Mouse (Mus musculus): ENCODE data around the gene Spocd1. TPM values are rescaled to one million over a fixed set of nuclear protein-coding genes. Genes with fewer than 3 reads are reported as not detected.

Gene Spocd1
- polyA plus RNA-seq, 1 experiment = 0.29 TPM

DNA sequence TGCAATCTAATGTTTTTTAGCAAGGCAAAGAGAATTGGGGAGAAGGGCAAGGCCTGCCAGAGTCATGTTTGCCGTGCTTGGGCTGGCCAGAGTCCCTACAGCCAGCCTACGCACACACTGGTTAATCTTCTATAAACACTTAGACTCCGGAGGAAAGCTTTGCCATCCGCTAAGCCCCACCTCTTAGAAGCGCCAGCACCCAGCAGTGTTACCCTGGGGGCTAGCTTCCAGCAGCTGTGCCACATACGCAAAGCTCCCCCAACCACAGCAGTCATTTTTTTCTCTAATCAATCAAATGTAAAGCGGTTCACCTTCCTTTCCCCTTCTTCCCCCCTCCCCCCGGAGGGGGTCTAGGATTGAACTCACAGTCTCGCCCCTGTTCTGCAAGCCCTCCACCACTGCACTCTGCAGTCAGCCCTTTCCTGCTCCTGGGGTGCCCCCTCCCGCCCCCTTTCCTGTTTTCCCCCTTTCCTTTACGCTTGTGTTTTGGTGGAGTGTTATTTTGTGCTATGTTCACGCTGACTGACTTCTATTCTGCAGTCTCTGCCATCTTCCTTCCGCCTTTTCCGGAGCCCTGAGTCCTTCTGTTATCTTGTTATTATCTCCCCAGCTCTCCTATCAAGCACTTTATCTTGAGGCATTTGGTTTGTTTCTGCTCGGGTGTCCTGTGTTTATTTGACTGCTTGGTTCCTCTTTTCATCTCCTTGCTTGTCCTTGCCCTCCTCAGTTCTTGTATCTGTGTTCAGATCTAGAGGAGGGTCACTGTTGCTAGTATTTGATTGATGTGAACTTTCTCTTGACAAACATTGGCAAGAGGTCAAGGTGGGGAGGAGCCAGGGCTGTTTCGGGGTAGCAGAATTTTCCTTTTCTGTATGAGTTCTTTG lies 15.0 kb upstream of the Spocd1 start:
- Histone ChIP-seq H3K27ac (ENCODE audit: insufficient read depth, low read length) (no peak overlapping the region), H3K4me3 (replicated peaks; ENCODE audit: insufficient read depth, low read depth, low read length) (no peak overlapping the region), H3K4me1 (ENCODE audit: control insufficient read depth, insufficient read depth, low read length) (peaks cover 3% of the 10 kb centered on the region; the same call in 1 of the 2 replicates), H3K27me3 (ENCODE audit: control insufficient read depth, insufficient read depth, low read length) (no peaks in the 10 kb centered on the region)
- TF ChIP-seq CTCF (IDR thresholded peaks at IDR 0.05; ENCODE audit: borderline replicate concordance, insufficient read depth, low read depth, low read length) = no peak
- no peak for TF ChIP-seq POLR2A (IDR thresholded peaks at IDR 0.05; ENCODE audit: borderline replicate concordance, insufficient read depth, low read length)
- no peak for DNase-seq
- WGBS = 30% methylated on average over 16 of the region's 16 CpGs

DNA sequence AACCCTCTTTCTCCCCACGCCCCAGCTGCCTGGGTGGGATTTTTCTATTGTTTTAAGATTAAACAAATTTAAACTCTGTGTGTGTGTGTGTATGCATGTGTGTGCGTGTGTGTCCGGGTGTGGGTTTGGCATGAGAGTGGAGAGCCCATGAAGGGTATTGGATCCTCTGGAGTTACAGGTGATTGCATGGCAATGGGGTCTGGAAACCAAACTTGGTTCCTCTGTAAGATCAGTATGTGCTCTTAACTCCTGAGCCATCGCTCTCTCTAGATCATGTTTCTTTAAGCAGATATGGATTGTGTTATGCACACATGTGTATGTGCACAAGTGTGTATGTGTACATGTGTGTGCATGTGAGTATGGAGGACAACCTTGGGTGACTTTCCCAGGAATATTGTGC lies 14.4 kb upstream of the Spocd1 start:
- WGBS = 60% methylated on average over 4 of the region's 4 CpGs
- Histone ChIP-seq H3K4me1 (ENCODE audit: control insufficient read depth, insufficient read depth, low read length) (peaks cover 3% of the 10 kb centered on the region; the same call in 1 of the 2 replicates), H3K27ac (ENCODE audit: insufficient read depth, low read length) (no peak overlapping the region)

DNA sequence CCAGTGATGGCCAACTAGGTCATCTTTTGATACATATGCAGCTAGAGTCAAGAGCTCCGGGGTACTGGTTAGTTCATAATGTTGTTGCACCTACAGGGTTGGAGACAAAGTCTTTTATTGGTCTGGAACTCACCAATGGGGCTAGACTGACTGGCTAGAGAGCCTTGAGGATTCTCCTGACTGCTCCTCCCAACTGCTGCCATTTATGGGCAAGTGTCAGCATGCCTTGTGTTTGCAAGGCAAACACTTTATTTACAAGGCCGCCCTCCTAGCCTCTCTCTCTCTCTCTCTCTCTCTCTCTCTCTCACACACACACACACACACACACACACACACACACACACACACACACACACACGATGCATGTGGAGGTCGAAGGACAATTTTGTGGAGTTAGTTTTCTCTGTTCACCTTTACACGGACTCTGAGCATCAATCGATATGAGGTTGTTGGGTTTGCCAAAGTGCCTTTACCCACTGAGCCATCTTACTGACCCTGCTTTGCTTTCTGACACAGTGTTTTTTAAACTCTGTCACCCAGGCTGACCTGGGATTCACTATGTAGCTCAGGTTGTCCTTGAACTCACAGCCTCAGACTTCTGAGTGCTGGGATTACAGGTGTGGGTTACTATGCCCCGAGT lies 13.6 kb upstream of the Spocd1 start:
- WGBS = 90% methylated on average over 7 of the region's 7 CpGs
- no peak for DNase-seq
- TF ChIP-seq POLR2A (IDR thresholded peaks at IDR 0.05; ENCODE audit: borderline replicate concordance, insufficient read depth, low read length) (no peak), CTCF (IDR thresholded peaks at IDR 0.05; ENCODE audit: borderline replicate concordance, insufficient read depth, low read depth, low read length) (no peak)
- Histone ChIP-seq H3K27ac (ENCODE audit: insufficient read depth, low read length) (no peak overlapping the region), H3K27me3 (ENCODE audit: control insufficient read depth, insufficient read depth, low read length) (no peaks in the 10 kb centered on the region), H3K4me3 (replicated peaks; ENCODE audit: insufficient read depth, low read depth, low read length) (no peak overlapping the region), H3K4me1 (ENCODE audit: control insufficient read depth, insufficient read depth, low read length) (peaks cover 3% of the 10 kb centered on the region; the same call in 1 of the 2 replicates)

More for the DNA sequence above, 14.4 kb upstream of the Spocd1 start:
- TF ChIP-seq CTCF (IDR thresholded peaks at IDR 0.05; ENCODE audit: borderline replicate concordance, insufficient read depth, low read depth, low read length) = no peak
- TF ChIP-seq POLR2A (IDR thresholded peaks at IDR 0.05; ENCODE audit: borderline replicate concordance, insufficient read depth, low read length) = no peak
- H3K4me3 ChIP-seq (replicated peaks; ENCODE audit: insufficient read depth, low read depth, low read length) = no peak overlapping the region
- DNase-seq = no peak
- no peaks in the 10 kb centered on the region for H3K27me3 ChIP-seq (ENCODE audit: control insufficient read depth, insufficient read depth, low read length)

DNA sequence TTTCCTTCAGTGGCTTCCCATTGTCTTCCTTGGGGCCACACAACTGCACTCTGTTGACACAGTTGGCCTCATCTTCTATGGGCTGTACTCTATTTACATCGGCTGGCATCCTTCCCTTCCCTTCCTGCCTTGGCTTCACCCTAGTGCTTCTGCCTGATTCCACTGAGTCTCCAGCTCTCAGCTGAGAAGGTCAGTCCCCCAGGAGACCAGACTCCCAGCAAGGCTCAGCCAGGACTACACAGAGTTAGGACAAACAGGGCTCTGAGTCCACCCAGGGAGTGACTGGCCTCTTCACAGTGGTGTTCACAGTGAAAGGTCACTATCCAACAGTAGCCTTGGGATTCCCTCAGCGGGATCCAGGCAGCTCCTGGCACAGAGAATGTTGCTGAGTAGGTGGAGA lies 12.9 kb upstream of the Spocd1 start:
- TF ChIP-seq POLR2A (IDR thresholded peaks at IDR 0.05; ENCODE audit: borderline replicate concordance, insufficient read depth, low read length) (no peak), CTCF (IDR thresholded peaks at IDR 0.05; ENCODE audit: borderline replicate concordance, insufficient read depth, low read depth, low read length) (no peak)
- Histone ChIP-seq H3K4me3 (replicated peaks; ENCODE audit: insufficient read depth, low read depth, low read length) (no peak overlapping the region), H3K27me3 (ENCODE audit: control insufficient read depth, insufficient read depth, low read length) (no peaks in the 10 kb centered on the region), H3K4me1 (ENCODE audit: control insufficient read depth, insufficient read depth, low read length) (peaks cover 3% of the 10 kb centered on the region; the same call in 1 of the 2 replicates), H3K27ac (ENCODE audit: insufficient read depth, low read length) (no peak overlapping the region)
- 10% methylated on average over 2 of the region's 2 CpGs for WGBS
- DNase-seq = no peak

DNA sequence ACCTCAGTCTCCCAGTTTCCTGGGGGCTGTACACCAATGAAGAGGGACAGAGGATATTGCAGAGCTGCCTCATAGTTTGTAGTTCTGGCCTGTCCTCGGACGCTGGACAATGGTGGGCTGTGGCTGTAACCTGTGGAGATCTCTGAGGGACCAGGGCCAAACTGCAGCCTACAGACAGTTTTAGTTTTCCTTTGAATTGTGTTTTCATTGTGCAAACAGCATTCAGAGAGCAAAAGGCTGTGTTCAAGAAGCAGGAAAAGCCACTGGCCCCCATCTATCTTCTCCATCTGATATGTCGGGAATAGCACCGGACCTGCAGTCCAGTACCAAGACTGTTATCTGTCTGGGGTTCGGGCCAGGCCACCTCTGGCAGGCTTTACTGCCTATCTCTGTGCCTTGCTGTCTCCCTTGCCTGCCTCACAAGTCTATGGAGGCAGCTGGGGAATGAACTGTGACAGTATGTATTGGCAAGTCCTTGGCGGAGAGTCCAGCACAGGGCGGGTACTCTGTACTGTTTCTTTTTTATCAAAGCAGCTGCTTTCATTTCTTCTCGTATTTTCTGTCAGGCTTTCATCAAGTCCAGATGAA lies 11.9 kb upstream of the Spocd1 start:
- WGBS = 65% methylated on average over 8 of the region's 8 CpGs
- no peak overlapping the region for H3K4me3 ChIP-seq (replicated peaks; ENCODE audit: insufficient read depth, low read depth, low read length)
- TF ChIP-seq POLR2A (IDR thresholded peaks at IDR 0.05; ENCODE audit: borderline replicate concordance, insufficient read depth, low read length) (no peak), CTCF (IDR thresholded peaks at IDR 0.05; ENCODE audit: borderline replicate concordance, insufficient read depth, low read depth, low read length) (no peak)
- H3K27ac ChIP-seq (ENCODE audit: insufficient read depth, low read length) = no peak overlapping the region
- DNase-seq = no peak
- H3K27me3 ChIP-seq (ENCODE audit: control insufficient read depth, insufficient read depth, low read length) = no peaks in the 10 kb centered on the region
- H3K4me1 ChIP-seq (ENCODE audit: control insufficient read depth, insufficient read depth, low read length) = peaks cover 3% of the 10 kb centered on the region; the same call in 1 of the 2 replicates

DNA sequence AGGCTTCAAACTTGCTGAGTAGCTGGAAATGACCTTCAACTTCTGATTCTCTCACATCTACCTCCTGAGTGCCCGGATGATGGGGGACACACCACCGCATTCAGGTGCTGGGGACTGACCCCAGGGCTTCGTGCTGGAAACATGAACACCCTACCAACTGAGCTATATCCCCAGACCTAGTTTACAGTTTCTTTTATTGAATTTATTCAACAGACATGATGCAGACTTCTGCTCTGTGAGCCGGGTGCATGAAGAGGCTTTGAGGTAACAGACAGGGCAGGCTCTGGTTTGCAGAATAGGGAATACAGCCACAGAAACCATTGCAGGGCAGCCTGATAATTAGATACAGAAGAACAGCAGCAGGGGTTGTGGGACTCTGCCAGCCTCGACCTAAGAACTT lies 10.6 kb upstream of the Spocd1 start:
- no peak for DNase-seq
- no peak for TF ChIP-seq CTCF (IDR thresholded peaks at IDR 0.05; ENCODE audit: borderline replicate concordance, insufficient read depth, low read depth, low read length)
- TF ChIP-seq POLR2A (IDR thresholded peaks at IDR 0.05; ENCODE audit: borderline replicate concordance, insufficient read depth, low read length) = no peak

DNA sequence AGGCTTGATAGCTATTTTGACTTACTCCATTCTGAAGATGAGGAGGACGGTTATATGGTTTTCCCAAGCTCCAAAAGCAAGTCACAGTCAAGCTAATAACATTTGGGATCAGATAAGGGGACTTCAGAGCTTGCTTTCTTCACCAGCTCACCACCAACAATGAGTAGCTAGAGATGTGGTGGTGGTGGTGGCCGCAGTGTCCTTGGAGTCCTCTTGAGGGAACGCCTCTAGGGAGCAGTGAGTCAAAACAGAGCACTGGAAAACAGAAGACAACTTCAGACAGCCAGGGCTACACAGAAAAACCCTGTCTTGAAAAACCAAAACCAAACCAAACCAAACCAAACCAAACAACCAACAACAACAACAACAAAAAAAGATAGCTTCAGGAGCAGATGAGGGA lies 10.1 kb upstream of the Spocd1 start:
- Histone ChIP-seq H3K4me1 (ENCODE audit: control insufficient read depth, insufficient read depth, low read length) (peaks cover 3% of the 10 kb centered on the region; the same call in 1 of the 2 replicates), H3K27ac (ENCODE audit: insufficient read depth, low read length) (no peak overlapping the region), H3K27me3 (ENCODE audit: control insufficient read depth, insufficient read depth, low read length) (no peaks in the 10 kb centered on the region), H3K4me3 (replicated peaks; ENCODE audit: insufficient read depth, low read depth, low read length) (no peak overlapping the region)
- WGBS = 89% methylated on average over 3 of the region's 3 CpGs
- DNase-seq = no peak
- TF ChIP-seq CTCF (IDR thresholded peaks at IDR 0.05; ENCODE audit: borderline replicate concordance, insufficient read depth, low read depth, low read length) = no peak
- no peak for TF ChIP-seq POLR2A (IDR thresholded peaks at IDR 0.05; ENCODE audit: borderline replicate concordance, insufficient read depth, low read length)

More for the DNA sequence above, 10.6 kb upstream of the Spocd1 start:
- H3K27me3 ChIP-seq (ENCODE audit: control insufficient read depth, insufficient read depth, low read length) = no peaks in the 10 kb centered on the region
- H3K4me1 ChIP-seq (ENCODE audit: control insufficient read depth, insufficient read depth, low read length) = peaks cover 3% of the 10 kb centered on the region; the same call in 1 of the 2 replicates
- H3K27ac ChIP-seq (ENCODE audit: insufficient read depth, low read length) = no peak overlapping the region
- H3K4me3 ChIP-seq (replicated peaks; ENCODE audit: insufficient read depth, low read depth, low read length) = no peak overlapping the region
- WGBS = 80% methylated on average over 5 of the region's 5 CpGs

Data from cerebellum, adult 2 months (tissue).